12 mouse cellular contexts compared by ENCODE assay signal in the genomic region with DNA sequence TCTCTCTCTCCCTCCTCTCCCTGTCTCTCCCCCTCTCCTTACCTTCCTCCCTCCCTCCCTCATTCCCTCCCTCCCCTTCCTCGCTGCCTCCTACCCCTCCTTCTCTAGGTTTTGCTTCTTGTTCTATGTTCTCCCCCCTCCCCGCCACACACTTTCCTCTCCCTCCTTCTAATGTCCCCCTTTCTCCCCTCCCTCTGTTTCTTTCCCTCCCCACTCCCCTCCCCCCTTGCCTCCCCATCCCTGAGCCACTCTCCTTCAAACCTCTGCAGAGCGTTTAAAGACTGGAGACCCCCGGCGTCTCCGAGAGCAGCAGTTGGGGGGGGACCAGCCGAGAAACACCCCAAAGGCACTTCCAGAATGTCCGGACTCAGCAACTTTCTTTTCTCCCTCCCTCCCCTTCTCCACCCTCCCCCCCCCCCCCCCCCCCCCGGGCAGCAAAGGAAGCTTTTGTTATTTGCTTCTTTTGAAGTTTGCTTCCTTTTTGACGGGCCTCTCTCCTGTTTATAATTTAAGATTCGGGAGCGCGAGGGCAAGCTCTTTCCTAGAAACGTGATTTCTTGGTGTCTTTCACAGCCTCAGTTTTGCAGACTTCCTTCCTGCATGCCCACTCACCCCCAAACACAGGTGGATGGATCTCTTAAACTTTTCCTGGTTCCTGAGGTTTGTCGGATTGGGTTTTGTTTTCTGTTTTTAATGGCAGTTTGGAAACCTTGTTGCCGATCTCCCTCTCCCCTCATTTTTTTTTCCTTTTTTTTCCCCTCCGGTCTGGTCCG. TPM values are rescaled to one million over a fixed set of nuclear protein-coding genes. Genes with fewer than 3 reads are reported as not detected.
DNase-seq lines count a peak whose midpoint lies in the region; ATAC-seq and TF ChIP-seq lines count a peak whose summit lies in the region.
"Had no signal": no experiment of that assay in that cellular context is flagged by ENCODE, and none has a peak within 500 bp of the region (broad histone marks: within the 10 kb centered on the region; RNA-seq: fewer than 3 reads in every experiment).

No protein-coding gene starts in this region.

- H3K27ac ChIP-seq in heart, embryonic 10.5 days, result no peak overlapping the region
- H3K27ac ChIP-seq in embryonic facial prominence, embryonic 12.5 days, result no peak overlapping the region
- H3K27ac ChIP-seq in hindbrain, embryonic 16.5 days (ENCODE audit: low read depth, low read length), result peak overlapping the region; percentile 94
- peak overlapping the region; percentile 95 for H3K27ac ChIP-seq in neural tube, embryonic 15.5 days (replicated peaks)
- no peak overlapping the region for H3K27ac ChIP-seq in stomach, postnatal 0 days (replicated peaks)

- 1% methylated on average over 16 of the region's 18 CpGs for WGBS in heart, embryonic 10.5 days
- WGBS in embryonic facial prominence, embryonic 12.5 days, result under 1% methylated on average over 17 of the region's 18 CpGs
- 3% methylated on average over 18 of the region's 18 CpGs for WGBS in hindbrain, embryonic 16.5 days
- WGBS in neural tube, embryonic 15.5 days, result under 1% methylated on average over 18 of the region's 18 CpGs
- WGBS in stomach, postnatal 0 days, result 3% methylated on average over 17 of the region's 18 CpGs

- H3K4me2 ChIP-seq in embryonic facial prominence, embryonic 12.5 days (replicated peaks), result 0 out of 2 replicates have a peak overlapping the region, but pooled peaks have one; percentile 31
- peak overlapping the region; percentile 49 for H3K4me2 ChIP-seq in hindbrain, embryonic 16.5 days (ENCODE audit: low read length)
- H3K4me2 ChIP-seq in neural tube, embryonic 15.5 days, result peak overlapping the region; percentile 53
- no peak overlapping the region for H3K4me2 ChIP-seq in stomach, postnatal 0 days (replicated peaks; ENCODE audit: low read depth)

- H3K4me1 ChIP-seq in heart, embryonic 10.5 days, result peaks cover 24% of the 10 kb centered on the region
- H3K4me1 ChIP-seq in embryonic facial prominence, embryonic 12.5 days, result 0 out of 2 replicates have a peak, but pooled peaks cover 9% of the 10 kb centered on the region
- H3K4me1 ChIP-seq in hindbrain, embryonic 16.5 days (ENCODE audit: control insufficient read depth, insufficient read depth, low read depth, low read length), result no peaks in the 10 kb centered on the region
- H3K4me1 ChIP-seq in neural tube, embryonic 15.5 days, result peaks cover 10% of the 10 kb centered on the region
- no peaks in the 10 kb centered on the region; the same call in 1 of the 2 replicates for H3K4me1 ChIP-seq in stomach, postnatal 0 days (replicated peaks; ENCODE audit: control insufficient read depth, insufficient read depth)

- H3K36me3 ChIP-seq in heart, embryonic 10.5 days, result no peaks in the 10 kb centered on the region
- no peaks in the 10 kb centered on the region for H3K36me3 ChIP-seq in embryonic facial prominence, embryonic 12.5 days
- H3K36me3 ChIP-seq in hindbrain, embryonic 16.5 days (ENCODE audit: control insufficient read depth, insufficient read depth, low read length), result no peaks in the 10 kb centered on the region
- H3K36me3 ChIP-seq in neural tube, embryonic 15.5 days, result no peaks in the 10 kb centered on the region
- no peaks in the 10 kb centered on the region for H3K36me3 ChIP-seq in stomach, postnatal 0 days (ENCODE audit: control insufficient read depth, insufficient read depth, low read length)

- no peaks in the 10 kb centered on the region for H3K9me3 ChIP-seq in heart, embryonic 10.5 days
- no peaks in the 10 kb centered on the region for H3K9me3 ChIP-seq in embryonic facial prominence, embryonic 12.5 days
- H3K9me3 ChIP-seq in hindbrain, embryonic 16.5 days (ENCODE audit: control insufficient read depth, low read length), result no peaks in the 10 kb centered on the region
- no peaks in the 10 kb centered on the region for H3K9me3 ChIP-seq in neural tube, embryonic 15.5 days (replicated peaks)
- H3K9me3 ChIP-seq in stomach, postnatal 0 days (ENCODE audit: control insufficient read depth, low read length), result no peaks in the 10 kb centered on the region

- DNase-seq in heart, embryonic 10.5 days (ENCODE audit: low spot score), result peak; percentile 67
- no peak for DNase-seq in heart, postnatal 25 days (ENCODE audit: low spot score)
- DNase-seq in spleen, adult 18-20 months, result no peak
- no peak for DNase-seq in stomach, postnatal 0 days (ENCODE audit: low spot score)
- no peak for DNase-seq in kidney, adult 18-20 months
- DNase-seq: kidney, adult 11 months; lung, postnatal 4 days; right cerebral cortex, adult 18-20 months had no signal

- H3K27me3 ChIP-seq in heart, embryonic 10.5 days (ENCODE audit: insufficient read depth, poor library complexity, severe bottlenecking), result peaks cover 97% of the 10 kb centered on the region
- peaks cover 90% of the 10 kb centered on the region for H3K27me3 ChIP-seq in embryonic facial prominence, embryonic 12.5 days
- H3K27me3 ChIP-seq in hindbrain, embryonic 16.5 days (replicated peaks; ENCODE audit: control insufficient read depth, insufficient read depth, low read length), result peaks cover 20% of the 10 kb centered on the region
- peaks cover 29% of the 10 kb centered on the region for H3K27me3 ChIP-seq in neural tube, embryonic 15.5 days (replicated peaks)
- H3K27me3 ChIP-seq in stomach, postnatal 0 days (ENCODE audit: control insufficient read depth, insufficient read depth, low read length), result peaks cover 37% of the 10 kb centered on the region

- TF ChIP-seq EP300 in stomach, postnatal 0 days (optimal IDR thresholded peaks at IDR 0.05), result no peak

- no peak overlapping the region for H3K9ac ChIP-seq in embryonic facial prominence, embryonic 12.5 days
- H3K9ac ChIP-seq in hindbrain, embryonic 16.5 days (ENCODE audit: low read depth, low read length), result peak overlapping the region; percentile 54
- H3K9ac ChIP-seq in neural tube, embryonic 15.5 days (replicated peaks), result peak overlapping the region; percentile 37
- no peak overlapping the region for H3K9ac ChIP-seq in stomach, postnatal 0 days (ENCODE audit: low read length)

- TF ChIP-seq CTCF in stomach, postnatal 0 days (IDR thresholded peaks at IDR 0.05; ENCODE audit: low read depth), result no peak

- no peak overlapping the region for H3K4me3 ChIP-seq in heart, embryonic 10.5 days
- no peak overlapping the region for H3K4me3 ChIP-seq in embryonic facial prominence, embryonic 12.5 days
- H3K4me3 ChIP-seq in hindbrain, embryonic 16.5 days (ENCODE audit: low read length), result peak overlapping the region; percentile 62
- H3K4me3 ChIP-seq in neural tube, embryonic 15.5 days (replicated peaks), result peak overlapping the region; percentile 59
- H3K4me3 ChIP-seq in stomach, postnatal 0 days (ENCODE audit: low read depth, low read length), result no peak overlapping the region

- ATAC-seq in embryonic facial prominence, embryonic 12.5 days (ENCODE audit: insufficient number of reproducible peaks, insufficient read depth, low FRiP score, low TSS enrichment), result no peak
- peak; percentile 52 for ATAC-seq in hindbrain, embryonic 16.5 days
- ATAC-seq in neural tube, embryonic 15.5 days (ENCODE audit: low FRiP score), result peak; percentile 39
- no peak for ATAC-seq in stomach, postnatal 0 days (ENCODE audit: low FRiP score, low TSS enrichment)

- intact Hi-C loops in heart, postnatal 25 days (cut with DNase I), result no loop called here

RNA-seq across cellular contexts. Expression of a gene that starts 0.8 kb away (rescaled TPM):
- not detected in 2 replicates for polyA plus RNA-seq in heart, embryonic 10.5 days (2016; fragmentation: Nextera tagmentation; extraction: Ambion mirVana)
- not detected for total RNA-seq in heart, postnatal 25 days (2021)
- 2.1 TPM in 2 replicates for polyA plus RNA-seq in embryonic facial prominence, embryonic 12.5 days (2016; fragmentation: Nextera tagmentation; extraction: Ambion mirVana)
- polyA plus RNA-seq in hindbrain, embryonic 16.5 days (2015; fragmentation: Nextera tagmentation; extraction: Ambion mirVana), result 11.4 and 14.6 TPM in 2 replicates
- 9.7 and 13.2 TPM in 2 replicates for polyA plus RNA-seq in neural tube, embryonic 15.5 days (2015; fragmentation: Nextera tagmentation; extraction: Ambion mirVana)
- not detected in 2 replicates for polyA plus RNA-seq in stomach, postnatal 0 days (2015; fragmentation: Nextera tagmentation; extraction: Ambion mirVana)

RNA-seq across cellular contexts. Expression of a gene that starts 4.2 kb away (rescaled TPM):
- 0.13 TPM in 1 of 2 replicates, not detected in the other for polyA plus RNA-seq in heart, embryonic 10.5 days (2016; fragmentation: Nextera tagmentation; extraction: Ambion mirVana)
- total RNA-seq in heart, postnatal 25 days (2021), result not detected
- polyA plus RNA-seq in embryonic facial prominence, embryonic 12.5 days (2016; fragmentation: Nextera tagmentation; extraction: Ambion mirVana), result 5.6 and 6.0 TPM in 2 replicates
- 62.4 and 67.4 TPM in 2 replicates for polyA plus RNA-seq in hindbrain, embryonic 16.5 days (2015; fragmentation: Nextera tagmentation; extraction: Ambion mirVana)
- 28.3 and 44.9 TPM in 2 replicates for polyA plus RNA-seq in neural tube, embryonic 15.5 days (2015; fragmentation: Nextera tagmentation; extraction: Ambion mirVana)
- not detected in 2 replicates for polyA plus RNA-seq in stomach, postnatal 0 days (2015; fragmentation: Nextera tagmentation; extraction: Ambion mirVana)
- total RNA-seq: heart, adult 8-10 months had no signal

Comparison
In these comparisons a context has a peak if more than half of its experiments do, and no peak if none do; other contexts are left out.
1. H3K27ac ChIP-seq: peak in hindbrain, embryonic 16.5 days (single experiment) and neural tube, embryonic 15.5 days (single experiment); none in heart, embryonic 10.5 days (single experiment), embryonic facial prominence, embryonic 12.5 days (single experiment) and stomach, postnatal 0 days (single experiment).
2. H3K4me3 ChIP-seq: peak in hindbrain, embryonic 16.5 days (single experiment) and neural tube, embryonic 15.5 days (single experiment); none in heart, embryonic 10.5 days (single experiment), embryonic facial prominence, embryonic 12.5 days (single experiment) and stomach, postnatal 0 days (single experiment).
3. ATAC-seq: peak in hindbrain, embryonic 16.5 days (single experiment) and neural tube, embryonic 15.5 days (single experiment); none in embryonic facial prominence, embryonic 12.5 days (single experiment) and stomach, postnatal 0 days (single experiment).
4. H3K9ac ChIP-seq: peak in hindbrain, embryonic 16.5 days (single experiment) and neural tube, embryonic 15.5 days (single experiment); none in embryonic facial prominence, embryonic 12.5 days (single experiment) and stomach, postnatal 0 days (single experiment).